Mouse (Mus musculus): Measurements from ENCODE around the gene Rab3a. TPM values are rescaled to one million over a fixed set of nuclear protein-coding genes. Genes with fewer than 3 reads are reported as not detected.
A peak's percentile ranks its signal among the peaks of the same experiment; 100 is the strongest.

The Rab3a gene
- polyA plus RNA-seq, 1 experiment from 2014 or later, result 18.9 TPM

GRCm38 (mm10) chr8:70730956-70731355 lies 23.5 kb upstream of the Rab3a start:
- ATAC-seq (ENCODE audit: low FRiP score, low TSS enrichment) (no peak; the same call in 1 of the 2 replicates), DNase-seq (ENCODE audit: low spot score) (no peak)
- Histone ChIP-seq H3K27ac (replicated peaks) (no peak overlapping the region), H3K4me3 (ENCODE audit: low read depth, low read length) (no peak overlapping the region), H3K4me2 (replicated peaks; ENCODE audit: low read depth) (no peak overlapping the region), H3K27me3 (ENCODE audit: control insufficient read depth, insufficient read depth, low read length) (peaks cover 3% of the 10 kb centered on the region; the same call in 1 of the 2 replicates), H3K9ac (ENCODE audit: low read length) (no peak overlapping the region), H3K36me3 (ENCODE audit: control insufficient read depth, insufficient read depth, low read length) (no peaks in the 10 kb centered on the region), H3K9me3 (ENCODE audit: control insufficient read depth, low read length) (no peaks in the 10 kb centered on the region), H3K4me1 (replicated peaks; ENCODE audit: control insufficient read depth, insufficient read depth) (no peaks in the 10 kb centered on the region)
- WGBS, result 84% methylated on average over 4 of the region's 4 CpGs
- TF ChIP-seq EP300 (optimal IDR thresholded peaks at IDR 0.05) (no peak), CTCF (IDR thresholded peaks at IDR 0.05; ENCODE audit: low read depth) (no peak)

GRCm38 (mm10) chr8:70737705-70738104 lies 16.8 kb upstream of the Rab3a start:
- Histone ChIP-seq H3K9me3 (ENCODE audit: control insufficient read depth, low read length) (no peaks in the 10 kb centered on the region), H3K36me3 (ENCODE audit: control insufficient read depth, insufficient read depth, low read length) (no peaks in the 10 kb centered on the region), H3K4me3 (ENCODE audit: low read depth, low read length) (no peak overlapping the region), H3K9ac (ENCODE audit: low read length) (no peak overlapping the region), H3K4me1 (replicated peaks; ENCODE audit: control insufficient read depth, insufficient read depth) (no peaks in the 10 kb centered on the region), H3K27me3 (ENCODE audit: control insufficient read depth, insufficient read depth, low read length) (0 out of 2 replicates have a peak, but pooled peaks cover 2% of the 10 kb centered on the region), H3K4me2 (replicated peaks; ENCODE audit: low read depth) (no peak overlapping the region), H3K27ac (replicated peaks) (no peak overlapping the region)
- DNase-seq (ENCODE audit: low spot score) (no peak), ATAC-seq (ENCODE audit: low FRiP score, low TSS enrichment) (no peak)
- 57% methylated on average over 5 of the region's 5 CpGs for WGBS
- TF ChIP-seq EP300 (optimal IDR thresholded peaks at IDR 0.05) (no peak), CTCF (IDR thresholded peaks at IDR 0.05; ENCODE audit: low read depth) (no peak)

GRCm38 (mm10) chr8:70738211-70738610 lies 16.3 kb upstream of the Rab3a start:
- no peak overlapping the region for H3K9ac ChIP-seq (ENCODE audit: low read length)
- no peak overlapping the region for H3K4me3 ChIP-seq (ENCODE audit: low read depth, low read length)
- WGBS, result 48% methylated on average over 3 of the region's 3 CpGs
- ATAC-seq (ENCODE audit: low FRiP score, low TSS enrichment) (no peak), DNase-seq (ENCODE audit: low spot score) (no peak)
- H3K27ac ChIP-seq (replicated peaks), result no peak overlapping the region
- H3K9me3 ChIP-seq (ENCODE audit: control insufficient read depth, low read length), result no peaks in the 10 kb centered on the region
- TF ChIP-seq EP300 (optimal IDR thresholded peaks at IDR 0.05) (no peak), CTCF (IDR thresholded peaks at IDR 0.05; ENCODE audit: low read depth) (no peak)
- no peak overlapping the region for H3K4me2 ChIP-seq (replicated peaks; ENCODE audit: low read depth)
- H3K4me1 ChIP-seq (replicated peaks; ENCODE audit: control insufficient read depth, insufficient read depth), result no peaks in the 10 kb centered on the region
- H3K27me3 ChIP-seq (ENCODE audit: control insufficient read depth, insufficient read depth, low read length), result 0 out of 2 replicates have a peak, but pooled peaks cover 4% of the 10 kb centered on the region
- H3K36me3 ChIP-seq (ENCODE audit: control insufficient read depth, insufficient read depth, low read length), result no peaks in the 10 kb centered on the region

- Histone ChIP-seq H3K4me3 (ENCODE audit: low read depth, low read length) (no peak overlapping the region), H3K9ac (ENCODE audit: low read length) (no peak overlapping the region), H3K27ac (replicated peaks) (no peak overlapping the region), H3K4me2 (replicated peaks; ENCODE audit: low read depth) (no peak overlapping the region), H3K36me3 (ENCODE audit: control insufficient read depth, insufficient read depth, low read length) (no peaks in the 10 kb centered on the region), H3K4me1 (replicated peaks; ENCODE audit: control insufficient read depth, insufficient read depth) (0 out of 2 replicates have a peak, but pooled peaks cover 3% of the 10 kb centered on the region), H3K9me3 (ENCODE audit: control insufficient read depth, low read length) (no peaks in the 10 kb centered on the region), H3K27me3 (ENCODE audit: control insufficient read depth, insufficient read depth, low read length) (0 out of 2 replicates have a peak, but pooled peaks cover 5% of the 10 kb centered on the region)
- 52% methylated on average over 5 of the region's 5 CpGs for WGBS
- DNase-seq (ENCODE audit: low spot score) (no peak), ATAC-seq (ENCODE audit: low FRiP score, low TSS enrichment) (no peak)
- TF ChIP-seq CTCF (IDR thresholded peaks at IDR 0.05; ENCODE audit: low read depth) (no peak), EP300 (optimal IDR thresholded peaks at IDR 0.05) (no peak)
These were observed 12.8 kb upstream of the Rab3a start for GRCm38 (mm10) chr8:70741661-70742060.

- H3K27me3 ChIP-seq (ENCODE audit: control insufficient read depth, insufficient read depth, low read length), result 0 out of 2 replicates have a peak, but pooled peaks cover 5% of the 10 kb centered on the region
- H3K27ac ChIP-seq (replicated peaks), result no peak overlapping the region
- ATAC-seq (ENCODE audit: low FRiP score, low TSS enrichment), result no peak
- 0 out of 2 replicates have a peak, but pooled peaks cover 3% of the 10 kb centered on the region for H3K4me1 ChIP-seq (replicated peaks; ENCODE audit: control insufficient read depth, insufficient read depth)
- H3K36me3 ChIP-seq (ENCODE audit: control insufficient read depth, insufficient read depth, low read length), result no peaks in the 10 kb centered on the region
- H3K9me3 ChIP-seq (ENCODE audit: control insufficient read depth, low read length), result no peaks in the 10 kb centered on the region
- DNase-seq (ENCODE audit: low spot score), result no peak
- H3K4me3 ChIP-seq (ENCODE audit: low read depth, low read length), result no peak overlapping the region
- WGBS, result 48% methylated on average over 11 of the region's 11 CpGs
- H3K9ac ChIP-seq (ENCODE audit: low read length), result no peak overlapping the region
- no peak for TF ChIP-seq CTCF (IDR thresholded peaks at IDR 0.05; ENCODE audit: low read depth)
- no peak for TF ChIP-seq EP300 (optimal IDR thresholded peaks at IDR 0.05)
- no peak overlapping the region for H3K4me2 ChIP-seq (replicated peaks; ENCODE audit: low read depth)
These were observed 12.3 kb upstream of the Rab3a start for GRCm38 (mm10) chr8:70742176-70742575.

GRCm38 (mm10) chr8:70742981-70743655 lies 11.4 kb upstream of the Rab3a start:
- ATAC-seq (ENCODE audit: low FRiP score, low TSS enrichment) (no peak), DNase-seq (ENCODE audit: low spot score) (no peak)
- peak overlapping the region; percentile 28; the same call in 1 of the 2 replicates for H3K4me3 ChIP-seq (ENCODE audit: low read depth, low read length)
- H3K9me3 ChIP-seq (ENCODE audit: control insufficient read depth, low read length), result no peaks in the 10 kb centered on the region
- TF ChIP-seq CTCF (IDR thresholded peaks at IDR 0.05; ENCODE audit: low read depth) (no peak), EP300 (optimal IDR thresholded peaks at IDR 0.05) (no peak)
- peak overlapping the region; percentile 49; the same call in 1 of the 2 replicates for H3K4me2 ChIP-seq (replicated peaks; ENCODE audit: low read depth)
- 0 out of 2 replicates have a peak, but pooled peaks cover 5% of the 10 kb centered on the region for H3K27me3 ChIP-seq (ENCODE audit: control insufficient read depth, insufficient read depth, low read length)
- H3K4me1 ChIP-seq (replicated peaks; ENCODE audit: control insufficient read depth, insufficient read depth), result 0 out of 2 replicates have a peak, but pooled peaks cover 3% of the 10 kb centered on the region
- no peak overlapping the region for H3K9ac ChIP-seq (ENCODE audit: low read length)
- no peak overlapping the region for H3K27ac ChIP-seq (replicated peaks)
- 6% methylated on average over 36 of the region's 38 CpGs for WGBS
- no peaks in the 10 kb centered on the region for H3K36me3 ChIP-seq (ENCODE audit: control insufficient read depth, insufficient read depth, low read length)

Data from stomach, postnatal 0 days (tissue).